Mouse (Mus musculus) midbrain, embryonic 10.5 days (tissue): Measurements from ENCODE around the gene Trpm8. TPM values are rescaled to one million over a fixed set of nuclear protein-coding genes. Genes with fewer than 3 reads are reported as not detected.

Experiments
- DNase-seq: peaks from one replicate; pipeline ENCODE4 v3.0.0-alpha.2; 2017; ENCODE audit warnings: low spot score
- H3K27ac ChIP-seq: fragments of 300-500 bp; sonication (generic); replicated peaks from 2 replicates; pipeline ENCODE4 v1.5.1; 2016; ENCODE audit warnings: mild to moderate bottlenecking
- H3K27me3 ChIP-seq: fragments of 300-500 bp; sonication (generic); 2 replicates; pipeline ENCODE4 v1.6.1; 2016; ENCODE audit warnings: low read depth, mild to moderate bottlenecking; ENCODE audit not compliant: poor library complexity, severe bottlenecking
- H3K36me3 ChIP-seq: fragments of 300-500 bp; sonication (generic); 2 replicates; pipeline ENCODE4 v1.6.1; 2016; ENCODE audit warnings: mild to moderate bottlenecking, moderate library complexity
- H3K4me1 ChIP-seq: fragments of 300-500 bp; sonication (generic); 2 replicates; pipeline ENCODE4 v1.6.1; 2016
- H3K4me3 ChIP-seq: fragments of 300-500 bp; sonication (generic); 2 replicates; pipeline ENCODE4 v1.5.1; 2016; ENCODE audit warnings: mild to moderate bottlenecking, moderate library complexity
- H3K9me3 ChIP-seq: fragments of 300-500 bp; sonication (generic); replicated peaks from 2 replicates; pipeline ENCODE4 v1.6.1; 2016; ENCODE audit warnings: mild to moderate bottlenecking
- WGBS: fragments of 180-500 bp; shearing (Covaris S2); methylation state at CpG from one replicate; pipeline ENCODE4 v1.1.7; 2016; 5-methylcytosine and 5-hydroxymethylcytosine counted together
- polyA plus RNA-seq: library from polyadenylated mRNA; unstranded; fragments of >200 nt; fragmentation: Nextera tagmentation; extraction: Ambion mirVana; gene quantifications from 2 replicates; pipeline ENCODE4 v1.2.1, GENCODE M21; 2016

Trpm8 gene
- polyA plus RNA-seq, 1 experiment from 2014 or later = not detected

- Histone ChIP-seq H3K27ac (no peak overlapping the region), H3K9me3 (peaks cover 34% of the 10 kb centered on the region), H3K4me3 (no peak overlapping the region), H3K36me3 (peaks cover 61% of the 10 kb centered on the region), H3K4me1 (peaks cover 20% of the 10 kb centered on the region), H3K27me3 (no peaks in the 10 kb centered on the region)
- DNase-seq = no peak
- WGBS = 78% methylated on average over 11 of the region's 11 CpGs
Observed at GRCm38 (mm10) chr1:88274371-88275077, 2.9 kb upstream of the Trpm8 start.

- no peak overlapping the region for H3K27ac ChIP-seq
- peak overlapping the region; percentile 57; the same call in 1 of the 2 replicates for H3K4me3 ChIP-seq
- no peaks in the 10 kb centered on the region for H3K27me3 ChIP-seq
- 71% methylated on average over 13 of the region's 13 CpGs for WGBS
- peaks cover 40% of the 10 kb centered on the region for H3K9me3 ChIP-seq
- peaks cover 55% of the 10 kb centered on the region for H3K36me3 ChIP-seq
- H3K4me1 ChIP-seq = peaks cover 20% of the 10 kb centered on the region
- no peak for DNase-seq
Observed at GRCm38 (mm10) chr1:88275078-88275680, 2.3 kb upstream of the Trpm8 start.

- peaks cover 50% of the 10 kb centered on the region for H3K36me3 ChIP-seq
- peak overlapping the region; percentile 57 for H3K4me3 ChIP-seq
- peak overlapping the region; percentile 90 for H3K27ac ChIP-seq
- DNase-seq = no peak
- no peaks in the 10 kb centered on the region for H3K27me3 ChIP-seq
- H3K9me3 ChIP-seq = peaks cover 43% of the 10 kb centered on the region
- peaks cover 20% of the 10 kb centered on the region for H3K4me1 ChIP-seq
- WGBS = 72% methylated on average over 13 of the region's 13 CpGs
Observed at GRCm38 (mm10) chr1:88275698-88276523, 1.6 kb upstream of the Trpm8 start.

GRCm38 (mm10) chr1:88276524-88277097 is 850 bp upstream of the Trpm8 start:
- H3K4me3 ChIP-seq = peak overlapping the region; percentile 57
- H3K27me3 ChIP-seq = no peaks in the 10 kb centered on the region
- peaks cover 44% of the 10 kb centered on the region for H3K9me3 ChIP-seq
- no peak for DNase-seq
- H3K27ac ChIP-seq = peak overlapping the region; percentile 90
- peaks cover 44% of the 10 kb centered on the region for H3K36me3 ChIP-seq
- H3K4me1 ChIP-seq = peaks cover 20% of the 10 kb centered on the region
- 38% methylated on average over 10 of the region's 10 CpGs for WGBS

GRCm38 (mm10) chr1:88277818-88278511 is 504 bp downstream of the Trpm8 start:
- DNase-seq = no peak
- no peaks in the 10 kb centered on the region for H3K27me3 ChIP-seq
- WGBS = 69% methylated on average over 18 of the region's 18 CpGs
- H3K27ac ChIP-seq = peak overlapping the region; percentile 90
- peaks cover 55% of the 10 kb centered on the region for H3K9me3 ChIP-seq
- peaks cover 20% of the 10 kb centered on the region for H3K4me1 ChIP-seq
- H3K4me3 ChIP-seq = peak overlapping the region; percentile 57
- H3K36me3 ChIP-seq = peaks cover 31% of the 10 kb centered on the region

- Histone ChIP-seq H3K9me3 (peaks cover 68% of the 10 kb centered on the region), H3K27ac (no peak overlapping the region), H3K36me3 (peaks cover 17% of the 10 kb centered on the region), H3K4me1 (peaks cover 20% of the 10 kb centered on the region), H3K4me3 (no peak overlapping the region), H3K27me3 (no peaks in the 10 kb centered on the region)
- no peak for DNase-seq
- 74% methylated on average over 9 of the region's 9 CpGs for WGBS
Observed at GRCm38 (mm10) chr1:88279111-88280005, 1.9 kb downstream of the Trpm8 start.

- H3K9me3 ChIP-seq = peaks cover 76% of the 10 kb centered on the region
- DNase-seq = no peak
- H3K27me3 ChIP-seq = no peaks in the 10 kb centered on the region
- H3K27ac ChIP-seq = no peak overlapping the region
- H3K36me3 ChIP-seq = peaks cover 9% of the 10 kb centered on the region
- peaks cover 19% of the 10 kb centered on the region for H3K4me1 ChIP-seq
- no peak overlapping the region for H3K4me3 ChIP-seq
- WGBS = 76% methylated on average over 15 of the region's 15 CpGs
Observed at GRCm38 (mm10) chr1:88280006-88280690, 2.7 kb downstream of the Trpm8 start.

GRCm38 (mm10) chr1:88282301-88282700 is 4.8 kb downstream of the Trpm8 start:
- Histone ChIP-seq H3K4me1 (no peaks in the 10 kb centered on the region), H3K9me3 (peaks cover 88% of the 10 kb centered on the region), H3K4me3 (no peak overlapping the region), H3K27me3 (no peaks in the 10 kb centered on the region), H3K27ac (no peak overlapping the region), H3K36me3 (no peaks in the 10 kb centered on the region)
- 61% methylated on average over 3 of the region's 3 CpGs for WGBS
- DNase-seq = no peak

- H3K27me3 ChIP-seq = no peaks in the 10 kb centered on the region
- no peaks in the 10 kb centered on the region for H3K36me3 ChIP-seq
- no peak overlapping the region for H3K27ac ChIP-seq
- peaks cover 92% of the 10 kb centered on the region for H3K9me3 ChIP-seq
- H3K4me1 ChIP-seq = no peaks in the 10 kb centered on the region
- no peak overlapping the region for H3K4me3 ChIP-seq
- 81% methylated on average over 15 of the region's 15 CpGs for WGBS
- no peak for DNase-seq
Observed at GRCm38 (mm10) chr1:88283376-88284227, 6.1 kb downstream of the Trpm8 start.

- peaks cover 94% of the 10 kb centered on the region for H3K9me3 ChIP-seq
- DNase-seq = no peak
- H3K27ac ChIP-seq = no peak overlapping the region
- H3K27me3 ChIP-seq = no peaks in the 10 kb centered on the region
- H3K4me1 ChIP-seq = no peaks in the 10 kb centered on the region
- no peaks in the 10 kb centered on the region for H3K36me3 ChIP-seq
- H3K4me3 ChIP-seq = no peak overlapping the region
- WGBS = 65% methylated on average over 10 of the region's 10 CpGs
Observed at GRCm38 (mm10) chr1:88284228-88284945, 6.9 kb downstream of the Trpm8 start.
